ENCODE assay signal across 20 mouse cellular contexts in the genomic region with DNA sequence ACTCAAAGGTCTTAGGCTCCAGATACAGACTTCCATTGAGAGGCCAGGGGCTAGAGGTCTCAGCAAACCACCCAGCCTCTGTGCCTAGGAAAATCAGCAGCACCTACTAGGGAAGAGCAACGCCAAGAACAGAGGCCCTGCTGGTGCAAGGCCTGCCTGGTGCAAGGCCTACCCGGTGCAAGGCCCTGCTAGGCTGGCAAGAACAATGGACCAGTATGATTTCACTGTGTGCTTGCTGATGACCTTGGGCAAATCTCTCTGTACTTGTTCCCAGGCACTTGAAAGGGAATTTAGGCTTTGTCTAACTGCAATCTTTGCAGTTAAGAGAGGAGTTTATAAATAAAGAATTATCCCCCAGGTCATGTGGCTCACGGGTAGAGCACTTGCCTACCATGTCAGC. TPM values are rescaled to one million over a fixed set of nuclear protein-coding genes. Genes with fewer than 3 reads are reported as not detected.
DNase-seq lines count a peak whose midpoint lies in the region; ATAC-seq lines count a peak whose summit lies in the region.
"Had no signal": no experiment of that assay in that cellular context is flagged by ENCODE, and none has a peak within 500 bp of the region (broad histone marks: within the 10 kb centered on the region; RNA-seq: fewer than 3 reads in every experiment).

No protein-coding gene starts in this region.

- peak overlapping the region; percentile 83 to 87 for H3K27ac ChIP-seq in heart, embryonic 14.5 days (replicated peaks in 1 of 2; ENCODE audit: control insufficient read depth in 1 of 2, insufficient read depth in 1 of 2, low read depth in 2 of 2, low read length in 2 of 2)
- H3K27ac ChIP-seq: embryonic facial prominence, embryonic 15.5 days; limb, embryonic 12.5 days; macrophage; midbrain, embryonic 15.5 days; neural tube, embryonic 12.5 days had no signal

- H3K4me3 ChIP-seq in heart, embryonic 14.5 days (ENCODE audit: control insufficient read depth in 1 of 2, insufficient read depth in 1 of 2, low read depth in 1 of 2, low read length in 2 of 2): no peak overlapping the region
- H3K4me3 ChIP-seq: embryonic facial prominence, embryonic 15.5 days; limb, embryonic 12.5 days; midbrain, embryonic 15.5 days; neural tube, embryonic 12.5 days had no signal

- H3K9me3 ChIP-seq in heart, embryonic 14.5 days (ENCODE audit: control insufficient read depth, low read length): no peaks in the 10 kb centered on the region
- H3K9me3 ChIP-seq: embryonic facial prominence, embryonic 15.5 days; limb, embryonic 12.5 days; midbrain, embryonic 15.5 days; neural tube, embryonic 12.5 days had no signal

- H3K9ac ChIP-seq in heart, embryonic 14.5 days (ENCODE audit: low read length): peak overlapping the region; percentile 41; the same call in 1 of the 2 replicates
- H3K9ac ChIP-seq: embryonic facial prominence, embryonic 15.5 days; limb, embryonic 12.5 days; liver, postnatal 0 days; midbrain, embryonic 15.5 days; neural tube, embryonic 12.5 days had no signal

- WGBS in heart, embryonic 14.5 days: 37% methylated on average over 3 of the region's 3 CpGs

- ATAC-seq in heart, embryonic 14.5 days (ENCODE audit: insufficient number of reproducible peaks, insufficient read depth, low FRiP score, low read depth): no peak; the same call in 1 of the 2 replicates
- ATAC-seq: CD4-positive, CD25-positive, alpha-beta regulatory T cell, adult 4 months; forebrain, embryonic 14.5 days; intestine, postnatal 0 days; liver, postnatal 0 days; midbrain, embryonic 15.5 days had no signal

- no peaks in the 10 kb centered on the region for H3K27me3 ChIP-seq in heart, embryonic 14.5 days (ENCODE audit: control insufficient read depth, insufficient read depth, low read length)
- H3K27me3 ChIP-seq: embryonic facial prominence, embryonic 15.5 days; limb, embryonic 12.5 days; midbrain, embryonic 15.5 days; neural tube, embryonic 12.5 days had no signal

- H3K4me1 ChIP-seq in heart, embryonic 14.5 days (ENCODE audit: control insufficient read depth in 2 of 2, insufficient read depth in 2 of 2, low read length in 2 of 2): peaks cover 11 to 25% of the 10 kb centered on the region in 2 experiments
- H3K4me1 ChIP-seq: midbrain, embryonic 15.5 days; neural tube, embryonic 12.5 days had no signal

- peak; percentile 28 for DNase-seq in adrenal gland, postnatal 10 days
- DNase-seq in adrenal gland, postnatal 25 days: no peak
- DNase-seq in heart, adult 9 months (ENCODE audit: low spot score in 2 of 2): no peak
- DNase-seq in ovary, adult 18-20 months (ENCODE audit: low spot score): peak; percentile 37
- DNase-seq in ovary, postnatal 14 days (ENCODE audit: low spot score): no peak
- DNase-seq in left cerebral cortex, adult 9 months (ENCODE audit: low spot score in 2 of 2): no peak
- DNase-seq: cerebellum, adult 11 months; cerebellum, adult 9-11 months; kidney, postnatal 10 days; liver, postnatal 0 days had no signal

- no peak overlapping the region for H3K4me2 ChIP-seq in heart, embryonic 14.5 days (ENCODE audit: low read length)
- H3K4me2 ChIP-seq: embryonic facial prominence, embryonic 15.5 days; limb, embryonic 12.5 days; liver, embryonic 11.5 days; midbrain, embryonic 15.5 days; neural tube, embryonic 12.5 days had no signal

- H3K36me3 ChIP-seq in heart, embryonic 14.5 days (ENCODE audit: control insufficient read depth, insufficient read depth, low read length): peaks cover 10% of the 10 kb centered on the region; the same call in 1 of the 2 replicates
- H3K36me3 ChIP-seq: embryonic facial prominence, embryonic 15.5 days; limb, embryonic 12.5 days; midbrain, embryonic 15.5 days; neural tube, embryonic 12.5 days had no signal

RNA-seq across cellular contexts. Expression of a gene that starts 30.4 kb away (rescaled TPM):
- total RNA-seq in adrenal gland, postnatal 10 days (2021): 10 to 100 TPM; 10.9 to 13.5 TPM
- 8.6 and 11.2 TPM in 2 replicates for total RNA-seq in adrenal gland, postnatal 25 days (2021)
- polyA plus RNA-seq in heart, embryonic 14.5 days (2014; fragmentation: Nextera tagmentation; extraction: Ambion mirVana): 125 and 136 TPM in 2 replicates
- polyA plus RNA-seq: macrophage had no signal

Comparison
In these comparisons a context has a peak if more than half of its experiments do, and no peak if none do; other contexts are left out.
1. DNase-seq: peak in adrenal gland, postnatal 10 days (single experiment) and ovary, adult 18-20 months (single experiment); none in adrenal gland, postnatal 25 days (single experiment), heart, adult 9 months (0 of 2), ovary, postnatal 14 days (single experiment) and left cerebral cortex, adult 9 months (0 of 2).